Mouse (Mus musculus) heart, postnatal 25 days (tissue): Measurements from ENCODE around the gene Gdf10. TPM values are rescaled to one million over a fixed set of nuclear protein-coding genes. Genes with fewer than 3 reads are reported as not detected.

ENCODE experiments used
- total RNA-seq, 2 experiments: library from RNA; stranded (reverse); gene quantifications; 2 replicates each; pipeline ENCODE4 v1.2.3; 2021

Gdf10 gene
- total RNA-seq, 2 experiments from 2014 or later = 1.6 to 1.7 TPM

Other genes starting within 250 kb of the Gdf10 start
- gene Gdf2, start 17.5 kb downstream of the Gdf10 start, total RNA-seq = under 1 TPM; 0.26 to 0.36 TPM
- not detected for gene Rbp3, start 30.4 kb downstream of the Gdf10 start, total RNA-seq
- gene Zfp488, start 55.2 kb downstream of the Gdf10 start, total RNA-seq = not detected
- gene Gm30083, start 91.6 kb downstream of the Gdf10 start, total RNA-seq = not detected
- gene Gm5460, start 93.2 kb downstream of the Gdf10 start, total RNA-seq = not detected
- not detected for gene Antxrl, start 129.1 kb downstream of the Gdf10 start, total RNA-seq
- 1 to 10 TPM; 3.1 to 3.8 TPM for gene Anxa8, start 162.4 kb downstream of the Gdf10 start, total RNA-seq
- gene A630023A22Rik, start 179.2 kb downstream of the Gdf10 start, total RNA-seq = not detected
- under 1 TPM; 0.17 to 0.23 TPM for gene Npy4r, start 228.9 kb downstream of the Gdf10 start, total RNA-seq